Mouse (Mus musculus) layer of hippocampus, adult 8-10 months (tissue): ENCODE results near the gene Utp15. TPM values are rescaled to one million over a fixed set of nuclear protein-coding genes. Genes with fewer than 3 reads are reported as not detected.

Experiments used
- DNase-seq, 2 experiments: peaks; one replicate each; pipeline ENCODE4 v3.0.0; 2022; ENCODE audit warnings: low spot score in 2 of 2
- total RNA-seq, 4 experiments: library from RNA; stranded (reverse); gene quantifications; 2 replicates each; pipeline ENCODE4 v1.2.4; 2022

Gene Utp15
- 10 to 100 TPM; 22.2 to 25.0 (median 24.2) TPM for total RNA-seq

DNA sequence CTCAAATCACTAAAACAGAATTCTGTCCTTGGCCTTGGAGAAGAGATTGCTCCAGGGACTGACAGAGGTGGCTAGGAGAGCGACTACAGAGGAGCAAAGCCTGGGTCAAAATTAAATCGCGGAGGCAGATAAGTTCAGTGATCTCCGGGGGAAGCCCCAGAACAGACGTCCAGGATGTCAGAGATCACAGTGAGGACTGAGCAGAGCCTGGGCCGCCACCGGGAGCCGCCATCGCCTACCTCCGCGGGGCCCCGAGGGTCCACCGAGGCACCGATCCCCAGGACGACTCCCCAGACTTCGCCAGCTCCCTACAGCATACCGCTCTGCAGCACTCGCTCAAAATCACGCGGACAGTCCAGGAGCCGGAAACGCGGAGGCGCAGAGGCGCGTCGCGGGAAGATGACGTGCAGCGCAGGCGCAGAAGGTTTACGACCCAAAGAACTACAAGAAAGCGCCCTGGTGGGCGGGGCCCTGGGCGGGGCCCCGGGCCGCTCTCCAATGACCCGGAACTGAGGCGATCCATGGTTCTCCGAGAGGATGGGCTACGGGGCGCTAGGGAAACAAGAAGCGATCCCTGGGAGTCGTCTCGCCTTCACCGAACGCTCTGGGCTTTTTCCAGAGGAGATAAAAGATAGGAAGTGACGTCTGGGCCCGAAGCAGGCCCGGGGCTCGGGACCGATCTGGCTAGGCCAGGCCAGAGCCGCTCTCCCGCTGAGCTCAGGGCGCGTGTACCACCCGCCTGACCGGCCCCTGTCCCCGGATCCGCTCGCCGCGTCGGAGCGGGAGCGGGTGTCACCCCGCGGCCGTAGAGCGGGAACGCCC, at the start of gene Utp15, which contains the start of gene Ankra2:
Utp15 (minus strand) TSS at position 406 of the 822 bp plus-strand sequence.
Ankra2 (plus strand) TSS at position 439 of the 822 bp plus-strand sequence.
- DNase-seq = peak; percentile 96 to 99

DNA sequence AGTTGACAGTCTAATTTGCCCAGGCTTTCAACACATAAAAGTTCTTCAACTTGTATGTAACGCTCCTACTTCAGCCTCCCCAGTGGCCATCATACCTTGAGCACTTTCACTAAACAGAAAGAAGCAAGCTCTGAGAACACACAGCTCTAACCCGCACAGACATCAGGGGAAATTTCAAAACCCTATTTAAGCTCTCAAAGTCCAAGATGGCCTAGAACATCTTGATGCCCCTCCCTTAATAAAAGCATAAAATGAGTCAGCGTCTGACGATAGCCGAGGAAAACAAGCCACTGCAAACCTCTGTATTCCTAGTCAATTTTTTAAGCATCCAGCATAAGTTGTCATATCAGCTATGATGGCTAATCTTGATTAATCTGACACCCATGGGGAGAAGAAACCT, 48.8 kb upstream of the Utp15 start:
- no peak for DNase-seq

DNA sequence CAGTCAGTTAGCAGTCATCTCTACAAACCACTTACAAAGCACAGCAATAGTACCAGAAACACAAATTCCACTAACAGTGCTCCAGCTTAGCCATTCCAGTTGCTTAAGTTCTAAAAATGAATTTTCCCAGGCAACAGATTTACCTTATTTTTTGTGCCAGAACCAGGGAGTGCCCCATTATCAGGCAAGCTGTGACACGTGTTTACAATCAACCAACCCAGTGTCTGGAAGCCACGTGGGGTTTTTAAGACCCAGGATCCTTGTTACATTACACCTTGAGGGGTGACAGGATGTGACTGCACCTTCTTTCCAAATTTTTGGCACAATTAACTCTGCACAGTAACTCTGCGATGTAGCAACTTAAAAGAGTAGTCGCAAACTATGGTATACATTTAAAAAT, 45.9 kb upstream of the Utp15 start:
- no peak for DNase-seq

DNA sequence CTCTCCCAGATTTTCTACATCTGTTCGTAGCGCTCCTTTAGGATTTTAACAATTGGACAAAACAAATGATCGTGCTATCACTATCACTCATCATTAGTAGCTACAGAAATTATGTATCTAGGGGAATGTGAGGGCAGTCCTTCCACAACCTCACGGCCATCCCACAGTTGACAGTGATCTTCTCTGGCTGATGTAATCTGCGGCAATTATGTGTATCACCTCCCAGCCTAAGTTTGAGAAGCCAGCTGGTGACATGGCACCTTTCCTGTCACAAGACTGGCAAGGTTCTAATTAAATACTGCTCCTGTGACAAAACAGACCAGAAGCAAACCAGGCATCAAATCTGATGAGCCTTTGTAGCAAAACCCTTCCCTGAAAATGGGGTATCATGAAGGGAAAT, 45.2 kb upstream of the Utp15 start:
- DNase-seq = no peak

DNA sequence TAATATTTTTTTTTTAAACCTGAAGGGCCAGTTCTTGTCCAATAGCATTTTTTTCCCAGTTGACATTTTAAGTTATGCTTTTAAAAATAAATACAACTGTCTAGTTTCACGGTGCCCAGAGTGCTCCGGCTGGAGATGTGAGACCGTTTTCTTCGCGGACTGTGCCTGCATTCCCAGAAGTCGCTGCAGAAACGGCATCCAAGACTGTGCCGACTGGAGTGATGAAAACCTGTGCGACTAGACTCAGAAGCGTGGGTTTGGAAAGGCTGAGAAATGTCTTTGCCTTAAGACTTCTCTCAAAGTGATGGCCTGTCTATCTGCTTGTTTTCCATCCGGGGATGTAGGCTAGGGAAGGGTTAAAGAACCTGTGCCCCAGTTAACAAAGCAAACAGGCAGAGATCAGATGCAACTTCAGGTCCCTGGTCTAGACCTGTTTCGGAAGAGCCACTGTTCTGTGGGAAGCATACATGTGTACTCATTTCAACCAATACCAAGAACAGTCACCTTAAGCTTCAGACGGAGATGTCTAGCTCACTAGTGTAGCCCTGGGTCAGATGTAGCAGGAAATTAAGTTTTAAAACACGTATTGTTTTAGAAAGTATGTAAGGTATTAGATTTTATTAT, 44.1 kb upstream of the Utp15 start:
- no peak for DNase-seq

DNA sequence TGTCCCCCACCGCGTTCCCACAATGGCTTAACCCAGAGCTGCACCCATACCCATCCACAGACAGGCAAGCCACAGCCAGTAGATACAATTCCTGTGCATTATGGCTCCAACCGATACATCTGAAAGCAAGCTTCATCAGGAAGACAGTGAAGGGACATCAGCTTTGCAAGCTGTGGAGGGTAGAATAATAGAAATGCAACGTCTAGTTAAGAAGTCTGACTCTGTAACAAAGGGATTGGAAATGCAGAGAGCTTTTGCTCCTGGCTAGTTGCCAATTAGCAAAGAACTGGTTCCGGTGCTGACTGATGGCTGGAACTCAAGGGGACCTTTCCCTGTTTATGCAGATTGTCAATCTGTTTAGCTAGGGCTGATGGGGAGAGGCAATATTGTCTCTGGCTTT, 43.6 kb upstream of the Utp15 start:
- no peak for DNase-seq

DNA sequence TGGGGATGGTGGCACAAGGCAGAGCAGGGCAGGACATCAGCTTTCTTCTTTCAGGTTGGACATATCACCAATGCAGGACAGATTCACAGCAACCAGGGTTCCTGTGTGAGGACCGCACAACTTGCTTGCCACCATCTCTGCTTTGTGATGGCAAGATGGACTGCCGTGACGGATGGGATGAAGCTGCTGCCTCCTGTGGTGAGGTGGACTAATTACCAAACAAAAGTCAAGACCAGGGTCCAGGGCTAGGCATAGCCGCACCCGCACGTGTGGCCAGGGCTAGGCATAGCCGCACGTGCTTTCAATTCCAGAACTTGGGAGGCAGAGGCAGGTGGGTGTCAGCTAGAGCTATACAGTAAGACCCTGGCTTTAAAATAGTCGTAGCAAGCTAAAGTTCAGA, 42.4 kb upstream of the Utp15 start:
- DNase-seq = no peak

DNA sequence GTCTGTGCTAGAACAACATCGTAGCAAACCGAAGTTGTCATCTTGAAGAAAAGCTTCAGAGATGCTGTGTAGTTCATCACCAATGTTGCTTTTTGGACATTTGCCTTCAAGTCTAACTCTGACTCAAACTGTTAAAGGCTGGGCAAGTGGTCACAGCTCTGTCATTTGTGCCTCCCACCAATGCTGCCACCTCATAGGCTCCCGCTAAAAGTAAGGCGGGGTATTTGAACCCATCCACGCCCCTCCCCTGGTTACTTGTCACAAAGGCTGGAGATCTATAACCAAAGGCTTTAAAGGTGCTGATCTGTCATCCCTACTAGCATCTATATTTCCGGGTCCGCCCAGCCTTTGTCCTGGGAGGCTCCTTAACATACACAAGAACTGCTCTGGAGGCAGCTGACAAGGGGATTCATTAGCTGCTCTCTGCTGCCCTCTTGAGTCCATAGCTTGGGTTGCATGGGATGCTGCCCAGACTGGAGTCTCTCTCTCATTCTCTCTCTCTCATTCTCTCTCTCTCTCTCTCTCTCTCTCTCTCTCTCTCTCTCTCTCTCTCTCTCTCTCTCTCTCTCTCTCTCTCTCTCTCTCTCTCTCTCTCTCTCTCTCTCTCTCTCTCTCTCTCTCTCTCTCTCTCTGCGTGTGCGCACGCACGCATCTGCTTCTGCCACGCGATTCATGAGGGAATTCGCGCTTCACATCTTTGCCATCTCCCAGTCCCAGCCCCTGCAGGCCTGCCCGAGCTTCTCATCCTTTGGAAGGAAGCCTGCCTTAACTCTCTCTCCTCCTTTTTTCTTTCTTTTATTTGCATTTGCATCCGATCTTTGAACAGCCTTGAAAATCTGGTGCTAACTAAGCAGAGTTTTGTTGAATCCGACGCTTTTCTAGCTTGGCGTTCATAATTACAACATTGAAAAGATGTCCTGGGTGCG, 36.3 kb upstream of the Utp15 start:
- DNase-seq = peak; percentile 58 to 84

DNA sequence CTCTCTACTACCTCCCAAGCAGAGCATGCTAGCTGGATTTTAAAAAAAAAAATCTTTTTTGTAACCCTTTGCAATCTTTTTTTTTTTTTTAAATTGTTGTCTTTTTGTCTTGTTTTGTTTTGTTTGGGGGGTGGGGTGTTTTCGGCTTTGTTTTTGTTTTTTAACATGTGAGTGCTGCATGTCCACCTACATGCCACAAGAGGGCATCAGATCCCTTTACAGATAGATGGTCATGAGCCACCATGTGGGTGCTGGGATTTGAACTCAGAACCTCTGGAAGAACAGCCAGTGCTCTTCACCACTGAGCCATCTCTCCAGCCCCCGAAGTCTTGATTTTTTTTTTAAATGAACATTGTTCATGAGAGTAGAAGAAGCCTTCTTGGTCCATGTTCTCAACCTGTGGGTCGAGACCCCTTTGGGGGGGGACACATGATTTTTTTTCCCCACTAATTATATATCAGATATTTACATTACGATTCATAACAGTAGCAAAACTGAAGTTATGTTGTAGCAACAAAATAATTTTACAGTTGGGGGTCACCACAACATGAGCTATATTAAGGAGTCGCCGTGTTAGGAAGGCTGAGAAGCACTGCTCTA, 35.1 kb upstream of the Utp15 start:
- no peak for DNase-seq

DNA sequence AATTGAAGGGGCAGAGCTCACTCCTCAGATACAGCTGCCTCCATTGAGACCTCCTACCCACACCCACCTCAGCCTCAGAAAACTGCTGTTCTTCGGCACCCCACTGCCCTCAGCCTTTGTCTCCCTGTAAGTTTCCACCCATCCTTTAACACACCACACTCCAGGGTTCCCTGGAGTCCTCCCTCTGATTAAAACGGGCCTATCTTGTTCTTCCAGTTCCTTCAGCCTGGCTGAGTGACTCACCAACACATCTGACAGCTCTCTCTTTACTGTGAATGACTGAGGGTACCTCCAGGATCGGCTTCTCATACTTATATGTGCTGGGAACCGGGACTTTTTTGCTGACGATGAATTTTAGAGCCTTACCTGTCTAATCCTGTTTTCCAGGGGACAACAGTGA, 33.2 kb upstream of the Utp15 start:
- DNase-seq = no peak

DNA sequence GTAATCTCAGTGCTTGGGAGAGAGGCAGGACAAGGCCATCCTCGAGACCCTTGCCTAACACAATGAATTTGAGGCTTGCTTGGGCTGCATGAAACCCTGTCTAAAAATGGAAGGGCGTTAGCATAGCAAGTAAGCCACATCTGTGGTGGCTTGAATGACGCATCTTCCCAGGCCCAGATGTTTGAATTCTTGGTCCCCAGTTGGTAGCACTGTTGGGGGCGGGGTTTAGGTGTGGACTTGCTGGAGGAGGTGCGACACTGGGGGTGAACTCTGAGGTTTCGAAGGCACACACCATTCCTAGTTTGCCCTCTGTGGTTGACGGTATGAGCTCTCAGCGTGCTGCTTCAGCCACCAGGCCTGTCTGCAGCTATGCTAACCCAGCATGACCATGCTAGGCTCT, 28.9 kb upstream of the Utp15 start:
- DNase-seq = no peak

DNA sequence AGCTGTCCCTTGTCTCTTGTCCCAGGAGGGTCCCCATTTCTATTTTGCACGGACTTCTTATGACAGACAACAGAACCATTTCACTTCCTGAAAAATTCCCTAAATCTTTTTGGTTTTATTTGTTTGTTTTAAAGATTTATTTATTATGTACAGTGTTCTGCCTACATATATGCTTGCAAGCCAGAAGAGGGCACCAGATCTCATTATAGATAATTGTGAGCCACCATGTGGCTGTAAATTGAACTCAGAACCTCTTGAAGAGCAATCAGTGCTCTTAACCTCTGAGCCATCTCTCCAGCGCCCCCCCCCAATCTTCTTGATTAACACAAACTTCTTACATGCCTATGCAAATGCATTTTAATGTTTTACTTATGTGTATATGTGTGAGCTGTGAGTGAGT, 27.9 kb upstream of the Utp15 start:
- DNase-seq = no peak

DNA sequence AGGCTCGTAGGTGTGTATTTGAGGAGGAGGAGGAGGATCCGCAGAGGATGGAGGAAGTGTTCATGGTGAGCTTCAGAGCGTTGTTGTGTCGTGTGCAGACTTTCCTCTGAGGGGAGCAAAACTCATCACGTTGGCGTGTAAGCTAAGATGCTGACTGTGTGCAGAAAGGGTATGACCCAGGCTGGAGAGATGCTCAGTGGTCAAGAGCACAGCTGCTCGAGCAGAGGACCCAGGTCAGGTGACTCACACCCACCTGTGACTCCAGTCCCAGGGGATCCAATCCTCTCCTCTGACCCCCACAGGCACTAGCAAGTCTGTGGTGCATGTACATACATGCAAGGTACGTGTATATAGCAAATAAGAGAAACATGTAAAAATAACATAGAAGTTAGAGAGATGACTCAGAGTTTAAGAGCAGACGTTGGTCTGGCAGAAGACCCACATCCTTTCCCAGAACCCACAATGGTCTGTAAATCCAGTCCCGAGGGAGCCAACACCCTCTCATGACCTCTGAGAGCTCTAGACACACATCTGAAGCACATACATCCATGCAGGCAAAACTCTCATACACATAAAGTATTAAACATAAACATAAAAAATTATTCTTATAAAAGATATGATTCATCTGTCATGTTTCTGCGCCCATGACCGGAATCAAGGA, 18.3 kb upstream of the Utp15 start:
- no peak for DNase-seq

DNA sequence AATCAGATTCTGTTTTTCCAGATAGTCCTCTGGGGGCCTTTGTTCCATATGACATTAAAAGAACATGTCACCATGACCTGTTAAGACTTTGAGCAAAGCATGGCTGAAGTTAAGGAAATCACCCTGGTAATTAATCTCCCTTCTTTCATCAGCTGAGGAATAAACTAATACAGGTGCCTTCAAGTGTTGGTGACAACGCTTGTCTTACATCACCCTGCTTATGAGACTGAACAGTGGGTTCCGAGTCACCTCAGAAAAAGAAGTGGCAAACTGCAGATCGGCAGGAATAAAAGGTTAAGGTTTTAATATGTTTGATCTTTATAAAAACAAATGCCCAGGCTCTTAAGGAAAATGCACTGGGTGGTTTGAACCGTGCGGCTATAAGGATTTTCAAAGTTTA, 16.8 kb upstream of the Utp15 start, which contains the start of gene Gm21976:
Gm21976 (plus strand) TSS at position 202 of the 400 bp plus-strand sequence.
- DNase-seq = no peak

DNA sequence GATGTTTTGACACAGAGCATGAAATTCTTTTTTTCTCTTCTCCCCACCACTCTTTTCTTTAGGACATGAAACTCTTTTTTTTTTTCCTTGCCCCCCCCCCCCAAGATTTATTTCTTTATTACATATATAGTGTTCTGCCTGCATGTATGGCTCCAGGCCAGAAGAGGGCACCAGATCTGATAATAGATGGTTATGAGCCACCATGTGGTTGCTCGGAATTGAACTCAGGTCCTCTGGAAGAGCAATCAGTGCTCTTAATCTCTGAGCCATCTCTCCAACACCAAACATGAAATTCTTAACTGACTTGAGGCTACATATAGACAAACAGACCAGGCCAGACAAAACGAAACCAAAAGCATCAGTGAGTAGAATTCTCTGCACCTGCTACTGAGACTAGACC, 14.7 kb upstream of the Utp15 start:
- no peak for DNase-seq

DNA sequence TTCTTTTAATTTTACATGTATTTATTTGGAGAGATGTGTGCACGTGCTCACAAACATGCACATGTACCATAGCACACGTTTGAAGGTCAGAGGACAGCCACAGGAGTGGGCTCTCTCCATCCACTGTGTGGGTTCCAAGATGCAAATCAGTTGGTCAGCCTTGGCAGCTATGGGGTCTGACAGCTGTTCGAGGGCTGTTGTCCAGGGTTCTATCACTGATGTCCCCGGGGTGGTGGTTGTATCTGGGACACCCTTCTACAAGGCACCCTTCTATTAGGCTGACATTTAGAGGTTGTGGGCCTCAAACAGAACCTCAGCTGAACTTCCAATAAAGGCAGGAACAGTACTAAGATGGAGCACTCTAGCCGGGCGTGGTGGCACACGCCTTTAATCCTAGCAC, 13.4 kb upstream of the Utp15 start:
- no peak for DNase-seq

DNA sequence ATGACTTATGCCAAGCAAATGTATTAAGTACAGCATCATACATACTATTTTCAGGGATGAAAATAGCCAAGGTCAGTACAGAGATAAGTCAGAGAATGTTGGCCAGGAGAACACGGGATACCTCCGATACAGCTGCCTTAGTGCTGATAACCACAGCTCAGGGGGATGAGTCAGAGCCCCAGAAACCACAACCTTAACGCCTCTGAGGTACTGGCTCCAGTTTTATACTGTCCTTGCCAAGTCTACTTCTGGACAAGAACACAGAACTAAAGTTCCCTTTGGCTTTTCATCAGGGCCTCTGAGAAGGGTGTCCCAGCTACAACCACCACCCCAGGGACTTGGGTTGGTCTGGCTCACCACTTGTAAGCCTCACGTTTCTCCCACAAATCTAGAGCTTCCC, 12.8 kb upstream of the Utp15 start:
- DNase-seq = no peak

DNA sequence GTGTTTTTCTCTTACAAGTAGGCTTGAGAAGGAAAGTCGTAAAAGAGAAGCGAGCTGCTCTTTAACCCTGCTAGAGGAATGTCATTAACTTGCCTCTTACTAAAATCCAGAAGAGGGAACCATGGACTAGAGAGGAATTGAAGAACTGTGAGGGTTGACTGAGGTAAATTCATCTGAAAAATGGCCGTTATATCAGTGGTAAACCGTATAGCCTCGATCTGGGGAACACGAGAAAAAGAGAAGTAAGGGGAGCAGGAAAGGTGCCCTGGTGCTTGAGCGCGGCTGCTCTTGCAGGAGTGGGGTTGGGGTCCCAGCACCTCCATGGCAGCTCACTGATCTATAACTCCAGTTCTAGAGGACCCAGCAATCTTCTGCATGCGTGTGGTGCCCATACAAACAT, 11.2 kb upstream of the Utp15 start:
- no peak for DNase-seq

DNA sequence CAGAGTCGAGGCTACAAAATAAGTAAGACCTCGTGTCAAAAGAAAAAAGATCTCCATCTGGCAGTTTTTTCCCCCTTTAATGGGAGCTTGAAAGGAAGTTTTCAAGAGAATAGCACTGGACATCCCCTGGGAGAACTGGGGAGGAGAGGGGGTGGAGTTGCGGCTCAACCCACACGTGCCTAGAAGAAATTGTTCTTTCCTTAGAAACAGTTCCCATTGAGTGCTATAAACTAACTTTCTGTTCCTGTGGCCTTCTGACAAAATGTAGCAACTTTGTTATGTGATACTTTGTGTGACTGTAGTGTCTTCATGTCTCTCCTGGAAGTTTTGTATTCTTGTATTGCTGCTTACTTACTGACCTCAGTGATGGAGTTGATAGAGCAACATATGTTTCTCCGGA, 1.3 kb upstream of the Utp15 start:
- no peak for DNase-seq

DNA sequence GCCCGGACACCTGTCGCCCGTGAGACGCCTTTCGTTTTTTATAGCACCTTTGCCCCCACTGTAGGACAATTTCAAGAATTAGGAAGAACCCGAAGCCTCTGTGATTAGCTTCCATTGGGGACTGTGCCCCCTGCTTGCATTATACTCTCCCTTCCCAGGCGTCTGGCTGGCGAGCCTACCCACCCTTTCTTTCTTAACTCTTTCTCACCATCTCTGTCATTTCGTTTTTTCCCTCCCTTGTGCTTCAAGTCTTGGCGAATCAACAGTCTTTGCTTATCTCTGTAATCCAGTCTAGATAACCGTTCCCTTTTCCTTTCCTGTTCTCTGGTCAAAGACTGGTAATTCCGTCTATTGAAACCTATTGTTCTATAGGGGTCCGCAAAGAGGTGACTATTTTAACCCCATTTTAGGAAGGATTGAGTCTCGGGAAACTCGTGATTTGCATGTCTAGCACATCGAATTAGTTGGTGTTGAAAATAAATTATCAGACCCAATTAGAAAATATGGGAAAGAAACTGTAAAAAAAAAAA, 682 bp upstream of the Utp15 start:
- DNase-seq = no peak

DNA sequence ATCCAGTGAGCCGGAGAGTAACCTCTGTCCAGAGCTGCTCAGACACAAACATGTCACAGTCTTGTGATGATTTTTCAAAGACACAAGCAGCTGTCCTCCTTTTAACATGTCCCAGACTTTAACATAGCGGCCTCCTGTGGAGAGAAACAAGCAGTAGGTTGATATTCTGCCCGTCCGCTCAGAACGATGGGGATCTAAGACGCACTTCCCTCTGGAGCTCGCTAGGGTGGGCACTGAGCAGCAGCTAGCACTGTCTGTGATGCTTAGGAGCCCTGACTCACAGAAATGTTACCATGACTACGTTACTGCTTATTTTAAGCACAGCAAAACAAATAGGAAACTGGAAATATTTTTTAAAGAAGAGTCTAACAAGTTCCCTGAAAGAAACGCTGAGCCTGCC, 7.9 kb downstream of the Utp15 start:
- DNase-seq = peak; percentile 76 to 80
